Mouse (Mus musculus): Measurements from ENCODE around the gene Cnih4.

The Cnih4 gene

GRCm38 (mm10) chr1:181143950-181144836 lies at the start of gene Cnih4, which contains the start of gene Nvl:
TSS of gene Cnih4 (plus strand) at chr1:181144693.
TSS of gene Nvl (minus strand) at chr1:181144204.
- ChIA-PET POLR2A (interaction anchor here (0.5 to 1.9 kb wide), 19 partner anchors 11 to 295 kb away, joined by 3 to 8 read pairs (median 3); partner anchors contain the start of genes Sde2 (in 3 of the 4) and Wdr26 (in 2 of the 4)), CTCF (interaction anchor here in 1 of 4 experiments (1.1 kb wide), 1 partner anchor 163 kb away, joined by 3 read pairs; no protein-coding TSS in a partner anchor)

GRCm38 (mm10) chr1:181117112-181117511 lies 27.4 kb upstream of the Cnih4 start:
- ChIA-PET POLR2A (interaction anchor here in 1 of 4 experiments (0.6 to 1.9 kb wide), 10 partner anchors 9 to 323 kb away, joined by 3 to 8 read pairs (median 3); no protein-coding TSS in a partner anchor), CTCF (interaction anchor here in 1 of 4 experiments (0.6 kb wide), 1 partner anchor 1033 kb away, joined by 3 read pairs; no protein-coding TSS in a partner anchor)

GRCm38 (mm10) chr1:181124145-181124544 lies 20.3 kb upstream of the Cnih4 start:
- CTCF ChIA-PET, result no interaction called here
- POLR2A ChIA-PET, result no interaction called here

GRCm38 (mm10) chr1:181125916-181126315 lies 18.6 kb upstream of the Cnih4 start:
- POLR2A ChIA-PET, result interaction anchor here in 1 of 4 experiments (0.6 to 1.0 kb wide), 2 partner anchors 42 to 396 kb away, joined by 3 to 4 read pairs; no protein-coding TSS in a partner anchor
- CTCF ChIA-PET, result interaction anchor here in 1 of 4 experiments (0.8 kb wide), 1 partner anchor 105 kb away, joined by 3 read pairs; no protein-coding TSS in a partner anchor

DNA sequence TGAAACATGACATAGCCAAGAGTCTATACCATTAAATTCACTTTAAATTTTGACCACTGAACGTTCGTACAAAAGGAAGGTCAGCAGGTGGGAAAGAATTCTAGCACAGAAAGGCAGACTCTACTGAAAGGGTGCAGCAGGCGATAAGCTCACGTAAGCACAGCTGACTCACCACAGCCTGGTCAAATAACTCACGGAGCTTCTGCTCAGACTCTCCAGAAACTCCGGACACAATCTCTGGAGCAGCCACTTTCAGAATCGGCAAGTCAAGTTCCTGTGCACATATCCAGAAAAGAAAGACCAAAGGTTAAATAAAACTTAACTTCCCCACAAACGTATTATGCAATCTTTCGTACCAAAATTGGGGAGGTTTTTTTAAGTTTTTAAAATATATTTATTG lies 17.7 kb upstream of the Cnih4 start:
- POLR2A ChIA-PET, result interaction anchor here in 1 of 4 experiments (0.6 to 1.0 kb wide), 3 partner anchors 13 to 71 kb away, joined by 3 to 4 read pairs (median 4); no protein-coding TSS in a partner anchor
- CTCF ChIA-PET, result no interaction called here

GRCm38 (mm10) chr1:181131915-181132314 lies 12.6 kb upstream of the Cnih4 start:
- CTCF ChIA-PET, result no interaction called here
- POLR2A ChIA-PET, result interaction anchor here in 2 of 4 experiments (0.6 to 2.1 kb wide), 5 partner anchors 11 to 36 kb away, joined by 3 to 5 read pairs (median 4); no protein-coding TSS in a partner anchor

DNA sequence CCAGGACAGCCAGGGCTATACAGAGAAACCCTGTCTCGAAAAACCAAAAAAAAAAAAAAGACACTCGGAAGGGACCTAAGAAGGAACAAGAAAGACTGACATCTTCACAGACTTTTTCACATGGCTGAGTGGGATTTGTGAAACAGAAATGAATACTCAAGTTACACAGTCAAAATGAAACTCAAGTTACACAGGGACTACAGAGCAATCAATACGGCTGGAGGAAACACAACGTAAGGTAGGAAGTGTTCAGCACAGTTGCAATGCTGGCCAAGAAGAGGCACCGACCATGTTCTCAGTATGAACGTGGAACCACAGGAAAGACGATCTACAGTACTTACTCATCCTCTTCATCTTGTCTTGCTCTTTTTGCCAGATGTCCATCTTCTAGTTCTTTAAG lies 5.8 kb upstream of the Cnih4 start:
- POLR2A ChIA-PET, result interaction anchor here in 1 of 4 experiments (0.5 to 1.4 kb wide), 3 partner anchors 10 to 157 kb away, joined by 3 to 4 read pairs (median 3); no protein-coding TSS in a partner anchor
- CTCF ChIA-PET, result no interaction called here

DNA sequence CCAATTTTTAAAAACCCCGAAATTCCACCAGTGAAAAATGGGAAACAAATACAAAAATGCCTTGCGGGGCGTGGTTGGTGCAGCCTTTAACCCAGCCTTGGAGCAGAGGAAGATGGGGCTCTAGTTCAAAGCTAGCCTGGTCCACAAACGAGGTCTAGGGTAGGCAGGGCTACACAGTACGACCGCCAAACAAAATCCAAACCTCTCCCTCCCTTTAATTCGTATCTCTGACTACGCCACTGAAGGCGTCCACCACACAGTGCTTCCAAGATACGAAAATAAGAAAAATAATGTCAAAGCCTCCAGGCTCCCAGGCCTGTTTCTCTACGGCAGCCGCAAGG lies 914 bp upstream of the Cnih4 start:
- POLR2A ChIA-PET, result interaction anchor here (0.5 to 1.9 kb wide), 22 partner anchors 10 to 440 kb away, joined by 3 to 9 read pairs (median 3); partner anchors contain the start of genes Sde2 (in 3 of the 4) and Wdr26 (in 2 of the 4)
- CTCF ChIA-PET, result interaction anchor here in 1 of 4 experiments (1.1 kb wide), 1 partner anchor 162 kb away, joined by 3 read pairs; no protein-coding TSS in a partner anchor

GRCm38 (mm10) chr1:181144966-181145365 lies 473 bp downstream of the Cnih4 start:
- CTCF ChIA-PET, result interaction anchor here in 1 of 4 experiments (0.5 to 0.6 kb wide), 2 partner anchors 118 to 230 kb away, joined by 5 to 10 read pairs; no protein-coding TSS in a partner anchor
- POLR2A ChIA-PET, result interaction anchor here in 2 of 4 experiments (0.7 to 1.4 kb wide), 3 partner anchors 32 to 294 kb away, joined by 3 to 4 read pairs (median 4); partner anchors contain the start of gene Sde2 (in 1 of the 2)

- CTCF ChIA-PET, result interaction anchor here in 1 of 4 experiments (0.7 kb wide), 1 partner anchor 126 kb away, joined by 3 read pairs; no protein-coding TSS in a partner anchor
- POLR2A ChIA-PET, result no interaction called here
Measured at GRCm38 (mm10) chr1:181146187-181146586, 1.7 kb downstream of the Cnih4 start.

GRCm38 (mm10) chr1:181148540-181148939 lies 4.0 kb downstream of the Cnih4 start:
- ChIA-PET POLR2A (interaction anchor here in 2 of 4 experiments (0.6 to 2.3 kb wide), 17 partner anchors 12 to 805 kb away, joined by 3 to 14 read pairs (median 4); partner anchors contain the start of gene Sde2 (in 1 of the 2)), CTCF (interaction anchor here in 3 of 4 experiments (0.5 to 1.3 kb wide), 5 partner anchors 39 to 247 kb away, joined by 3 to 4 read pairs (median 3); no protein-coding TSS in a partner anchor)

DNA sequence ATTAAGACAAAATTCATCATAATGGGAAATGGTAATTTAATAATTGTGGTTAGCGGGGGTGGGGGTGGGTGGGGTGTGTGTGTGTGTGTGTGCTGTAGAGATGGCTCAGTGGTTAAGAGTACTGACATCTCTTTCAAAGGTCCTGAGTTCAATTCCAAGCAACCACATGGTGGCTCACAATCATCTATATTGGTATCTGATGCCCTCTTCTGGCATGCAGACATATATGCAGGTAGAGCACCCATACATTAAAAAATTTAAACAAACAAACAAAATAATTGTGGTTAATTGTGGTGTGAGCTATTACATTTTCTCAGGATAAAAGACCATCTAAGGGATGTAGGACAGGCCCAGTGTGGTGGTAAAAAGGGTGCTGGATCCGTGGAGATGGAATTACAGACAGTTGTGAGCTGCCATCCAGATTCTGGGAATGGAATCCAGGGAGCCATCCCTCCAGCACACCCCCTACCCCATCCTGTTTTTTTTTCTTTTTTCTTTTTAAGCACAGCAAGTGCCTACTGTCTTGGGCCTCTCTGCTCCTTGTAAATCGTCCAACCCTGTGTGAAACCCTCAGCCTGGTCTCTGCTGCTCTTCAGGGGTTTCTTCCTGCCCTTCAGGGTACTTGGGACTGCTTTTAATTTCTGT lies 5.0 kb downstream of the Cnih4 start:
- CTCF ChIA-PET, result interaction anchor here in 1 of 4 experiments (0.6 kb wide), 1 partner anchor 38 kb away, joined by 4 read pairs; no protein-coding TSS in a partner anchor
- POLR2A ChIA-PET, result interaction anchor here in 3 of 4 experiments (0.5 to 2.3 kb wide), 13 partner anchors 9 to 299 kb away, joined by 3 to 8 read pairs (median 4); partner anchors contain the start of gene Sde2 (in 1 of the 3)

GRCm38 (mm10) chr1:181150431-181150826 lies 5.9 kb downstream of the Cnih4 start:
- POLR2A ChIA-PET, result interaction anchor here in 3 of 4 experiments (0.7 to 2.0 kb wide), 15 partner anchors 10 to 300 kb away, joined by 3 to 5 read pairs (median 4); partner anchors contain the start of genes Sde2 (in 1 of the 3) and Wdr26 (in 1 of the 3)

GRCm38 (mm10) chr1:181150827-181151534 lies 6.5 kb downstream of the Cnih4 start:
- POLR2A ChIA-PET, result interaction anchor here in 3 of 4 experiments (0.6 to 2.0 kb wide), 16 partner anchors 10 to 580 kb away, joined by 3 to 5 read pairs (median 4); partner anchors contain the start of genes Sde2 (in 1 of the 3) and Wdr26 (in 1 of the 3)
- CTCF ChIA-PET, result interaction anchor here in 3 of 4 experiments (0.6 to 0.7 kb wide), 4 partner anchors 50 to 528 kb away, joined by 3 read pairs; no protein-coding TSS in a partner anchor

More at GRCm38 (mm10) chr1:181150431-181150826, 5.9 kb downstream of the Cnih4 start:
- CTCF ChIA-PET, result interaction anchor here in 2 of 4 experiments (0.6 to 0.7 kb wide), 2 partner anchors 50 to 528 kb away, joined by 3 read pairs; no protein-coding TSS in a partner anchor

DNA sequence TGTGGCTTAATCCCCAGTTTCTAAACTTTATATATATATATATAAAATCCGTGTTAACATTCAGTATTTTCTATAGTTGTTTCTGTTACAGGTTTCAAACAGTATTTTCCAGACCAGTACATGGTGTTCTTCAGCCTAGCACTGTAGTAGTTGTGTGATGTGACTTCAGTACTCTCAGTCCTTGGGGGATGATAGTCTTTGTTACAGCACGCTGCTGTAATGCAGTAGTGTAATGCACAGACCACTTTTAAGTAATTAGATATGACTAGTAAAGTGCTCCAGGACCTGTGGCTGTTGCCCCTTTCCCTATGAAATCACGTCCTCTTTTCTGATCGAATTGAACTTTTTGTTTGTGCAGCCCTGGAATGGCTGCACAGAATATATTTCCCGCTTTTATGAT lies 7.0 kb downstream of the Cnih4 start:
- POLR2A ChIA-PET, result interaction anchor here in 3 of 4 experiments (0.9 to 1.7 kb wide), 6 partner anchors 9 to 301 kb away, joined by 3 to 7 read pairs (median 4); partner anchors contain the start of gene Sde2 (in 1 of the 3)
- CTCF ChIA-PET, result no interaction called here

DNA sequence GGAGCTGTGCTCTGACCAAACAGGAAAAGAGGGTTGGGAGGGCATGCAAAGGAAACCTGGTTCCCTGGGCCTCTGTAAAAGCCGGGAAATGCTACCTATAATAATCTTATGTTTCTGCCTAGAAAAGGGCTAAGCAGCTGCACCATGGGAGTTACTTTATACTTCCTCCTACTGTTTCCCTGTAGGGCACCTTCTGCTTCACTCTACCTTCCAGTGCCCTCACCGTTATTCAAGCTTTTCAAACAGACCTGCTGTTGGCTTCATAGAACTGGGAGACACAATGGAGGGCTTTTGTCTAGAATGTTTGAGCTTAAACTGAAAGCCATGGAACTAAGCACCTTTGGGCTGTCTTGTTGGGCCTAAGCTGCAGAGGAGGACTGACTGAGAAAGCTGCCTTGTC lies 23.3 kb downstream of the Cnih4 start:
- ChIA-PET CTCF (interaction anchor here in 3 of 4 experiments (0.5 to 0.7 kb wide), 6 partner anchors 59 to 405 kb away, joined by 3 to 8 read pairs (median 4); no protein-coding TSS in a partner anchor), POLR2A (interaction anchor here in 3 of 4 experiments (0.6 to 1.9 kb wide), 15 partner anchors 10 to 403 kb away, joined by 3 to 5 read pairs (median 4); no protein-coding TSS in a partner anchor)

GRCm38 (mm10) chr1:181168377-181168776 lies 23.9 kb downstream of the Cnih4 start:
- CTCF ChIA-PET, result interaction anchor here in 3 of 4 experiments (0.5 to 0.7 kb wide), 6 partner anchors 58 to 406 kb away, joined by 3 to 8 read pairs (median 4); no protein-coding TSS in a partner anchor
- POLR2A ChIA-PET, result interaction anchor here in 3 of 4 experiments (0.6 to 1.9 kb wide), 14 partner anchors 10 to 403 kb away, joined by 3 to 5 read pairs (median 4); no protein-coding TSS in a partner anchor
